Mouse (Mus musculus): ENCODE results near the gene Sh2b2.

- TF ChIP-seq CTCF (IDR thresholded peaks at IDR 0.05; ENCODE audit: low read depth, low read length) (peak; percentile 45), POLR2A (IDR thresholded peaks at IDR 0.05; ENCODE audit: insufficient read depth, low read length) (no peak), EP300 (IDR thresholded peaks at IDR 0.05; ENCODE audit: insufficient read depth, low read depth, low read length) (no peak)
Measured at GRCm38 (mm10) chr5:136281351-136281750, 35.0 kb upstream of the Sh2b2 start.

Data from ES-Bruce4 (cell line).